ENCODE assay signal across 13 mouse cellular contexts in genomic region chr3:68587567-68588245, GRCm38 (mm10).
DNase-seq lines count a peak whose midpoint lies in the region; ATAC-seq and TF ChIP-seq lines count a peak whose summit lies in the region.
"Had no signal": no experiment of that assay in that cellular context is flagged by ENCODE, and none has a peak within 500 bp of the region (broad histone marks: within the 10 kb centered on the region; RNA-seq: fewer than 3 reads in every experiment).

No protein-coding gene starts in this region.

- 0 out of 2 replicates have a peak, but pooled peaks cover 5% of the 10 kb centered on the region for H3K79me2 ChIP-seq in heart, adult 2 months (replicated peaks; ENCODE audit: control insufficient read depth, insufficient read depth, low read length)

- ATAC-seq in midbrain, postnatal 0 days (ENCODE audit: low FRiP score): no peak
- ATAC-seq in limb, embryonic 12.5 days (ENCODE audit: insufficient number of reproducible peaks, insufficient read depth, low FRiP score, low TSS enrichment, low read depth): no peak
- ATAC-seq in intestine, postnatal 0 days: no peak

- TF ChIP-seq POLR2A in heart, adult 2 months (IDR thresholded peaks at IDR 0.05; ENCODE audit: insufficient read depth, low read depth, low read length): no peak

- peaks cover 27% of the 10 kb centered on the region for H3K4me1 ChIP-seq in heart, adult 2 months (ENCODE audit: control insufficient read depth, insufficient read depth, low read length)
- H3K4me1 ChIP-seq in midbrain, embryonic 10.5 days: peaks cover 85% of the 10 kb centered on the region
- H3K4me1 ChIP-seq in midbrain, postnatal 0 days (ENCODE audit: insufficient read depth, low read length): no peaks in the 10 kb centered on the region
- peaks cover 84% of the 10 kb centered on the region for H3K4me1 ChIP-seq in limb, embryonic 12.5 days (replicated peaks)
- H3K4me1 ChIP-seq in intestine, postnatal 0 days (replicated peaks; ENCODE audit: control insufficient read depth, insufficient read depth, low read length): 0 out of 2 replicates have a peak, but pooled peaks cover 2% of the 10 kb centered on the region

- H3K4me2 ChIP-seq in midbrain, postnatal 0 days (ENCODE audit: low read depth, low read length, poor library complexity, severe bottlenecking): no peak overlapping the region
- H3K4me2 ChIP-seq in limb, embryonic 12.5 days: no peak overlapping the region
- H3K4me2 ChIP-seq in intestine, postnatal 0 days (replicated peaks; ENCODE audit: low read depth): no peak overlapping the region

- H3K9ac ChIP-seq in heart, adult 2 months (ENCODE audit: low read depth, low read length): no peak overlapping the region
- no peak overlapping the region for H3K9ac ChIP-seq in midbrain, postnatal 0 days (replicated peaks; ENCODE audit: low read length, poor library complexity, severe bottlenecking)
- H3K9ac ChIP-seq in limb, embryonic 12.5 days (replicated peaks): no peak overlapping the region
- no peak overlapping the region for H3K9ac ChIP-seq in intestine, postnatal 0 days (ENCODE audit: low read depth, low read length)

- TF ChIP-seq CTCF in heart, adult 2 months (IDR thresholded peaks at IDR 0.05): no peak
- no peak for TF ChIP-seq CTCF in midbrain, postnatal 0 days (IDR thresholded peaks at IDR 0.05)
- no peak for TF ChIP-seq CTCF in intestine, postnatal 0 days (IDR thresholded peaks at IDR 0.05; ENCODE audit: low read depth)

- intact Hi-C loops in heart, adult 2 months (cut with DNase I): loop anchor here (5.0 kb wide), 1 partner anchor 95 kb away; no protein-coding TSS in a partner anchor
- intact Hi-C loops in heart, postnatal 25 days (cut with DNase I): loop anchor here (2.0 kb wide), 1 partner anchor 15 kb away; no protein-coding TSS in a partner anchor

- H3K4me3 ChIP-seq in heart, adult 2 months: no peak overlapping the region
- no peak overlapping the region for H3K4me3 ChIP-seq in midbrain, embryonic 10.5 days
- no peak overlapping the region for H3K4me3 ChIP-seq in midbrain, postnatal 0 days (ENCODE audit: low read depth, low read length)
- H3K4me3 ChIP-seq in limb, embryonic 12.5 days (replicated peaks): no peak overlapping the region
- H3K4me3 ChIP-seq in intestine, postnatal 0 days (ENCODE audit: low read depth, low read length): no peak overlapping the region

- H3K27ac ChIP-seq in heart, adult 2 months: peak overlapping the region; percentile 98
- peak overlapping the region; percentile 78 for H3K27ac ChIP-seq in midbrain, embryonic 10.5 days (replicated peaks)
- H3K27ac ChIP-seq in midbrain, postnatal 0 days (ENCODE audit: low read depth, low read length): no peak overlapping the region
- peak overlapping the region; percentile 89 for H3K27ac ChIP-seq in limb, embryonic 12.5 days
- H3K27ac ChIP-seq in intestine, postnatal 0 days (ENCODE audit: low read depth, low read length): no peak overlapping the region

- H3K27me3 ChIP-seq in heart, adult 2 months (ENCODE audit: control insufficient read depth, insufficient read depth, low read length): no peaks in the 10 kb centered on the region
- no peaks in the 10 kb centered on the region for H3K27me3 ChIP-seq in midbrain, embryonic 10.5 days (ENCODE audit: low read depth, poor library complexity, severe bottlenecking)
- H3K27me3 ChIP-seq in midbrain, postnatal 0 days (ENCODE audit: insufficient read depth, low read length): no peaks in the 10 kb centered on the region
- H3K27me3 ChIP-seq in limb, embryonic 12.5 days: no peaks in the 10 kb centered on the region
- H3K27me3 ChIP-seq in intestine, postnatal 0 days (replicated peaks; ENCODE audit: control insufficient read depth, insufficient read depth, low read length): no peaks in the 10 kb centered on the region

- TF ChIP-seq EP300 in heart, adult 2 months (IDR thresholded peaks at IDR 0.05; ENCODE audit: insufficient read depth, low read depth, low read length): no peak

- no peaks in the 10 kb centered on the region for H3K9me3 ChIP-seq in midbrain, embryonic 10.5 days (replicated peaks)
- H3K9me3 ChIP-seq in midbrain, postnatal 0 days (ENCODE audit: low read length): no peaks in the 10 kb centered on the region
- no peaks in the 10 kb centered on the region for H3K9me3 ChIP-seq in limb, embryonic 12.5 days
- no peaks in the 10 kb centered on the region for H3K9me3 ChIP-seq in intestine, postnatal 0 days (ENCODE audit: control insufficient read depth)

- H3K36me3 ChIP-seq in heart, adult 2 months (ENCODE audit: control insufficient read depth, insufficient read depth, low read length): peaks cover 15% of the 10 kb centered on the region
- H3K36me3 ChIP-seq in midbrain, embryonic 10.5 days: no peaks in the 10 kb centered on the region
- H3K36me3 ChIP-seq in midbrain, postnatal 0 days (ENCODE audit: insufficient read depth, low read length): no peaks in the 10 kb centered on the region
- no peaks in the 10 kb centered on the region for H3K36me3 ChIP-seq in limb, embryonic 12.5 days
- no peaks in the 10 kb centered on the region for H3K36me3 ChIP-seq in intestine, postnatal 0 days (ENCODE audit: control insufficient read depth, insufficient read depth)

- 51% methylated on average over 10 of the region's 10 CpGs for WGBS in heart, adult 2 months
- WGBS in midbrain, embryonic 10.5 days: 61% methylated on average over 10 of the region's 10 CpGs
- 45% methylated on average over 10 of the region's 10 CpGs for WGBS in midbrain, postnatal 0 days
- 17% methylated on average over 10 of the region's 10 CpGs for WGBS in limb, embryonic 12.5 days
- WGBS in intestine, postnatal 0 days: 63% methylated on average over 10 of the region's 10 CpGs

- DNase-seq in heart, adult 2 months: no peak
- no peak for DNase-seq in heart, postnatal 25 days (ENCODE audit: low spot score)
- no peak for DNase-seq in midbrain, embryonic 10.5 days (ENCODE audit: low spot score)
- DNase-seq in midbrain, postnatal 0 days (ENCODE audit: low spot score): no peak
- no peak for DNase-seq in right cerebral cortex, postnatal 4 days
- DNase-seq in right cerebral cortex, postnatal 10 days (ENCODE audit: low spot score in 2 of 2): no peak
- DNase-seq: adrenal gland, postnatal 25 days; B cell, adult 2 months; cerebellum, postnatal 10 days; lung, adult 2 months; right cerebral cortex, postnatal 14 days had no signal

Comparison
In these comparisons a context has a peak if more than half of its experiments do, and no peak if none do; other contexts are left out.
1. H3K27ac ChIP-seq: peak in heart, adult 2 months (single experiment), midbrain, embryonic 10.5 days (single experiment) and limb, embryonic 12.5 days (single experiment); none in midbrain, postnatal 0 days (single experiment) and intestine, postnatal 0 days (single experiment).